Mouse (Mus musculus): ENCODE data around the gene Nup214. TPM values are rescaled to one million over a fixed set of nuclear protein-coding genes. Genes with fewer than 3 reads are reported as not detected.

Nup214 gene
- polyA plus RNA-seq (2012; rRNA removed) = 29.5 and 30.1 TPM in 2 replicates

DNA sequence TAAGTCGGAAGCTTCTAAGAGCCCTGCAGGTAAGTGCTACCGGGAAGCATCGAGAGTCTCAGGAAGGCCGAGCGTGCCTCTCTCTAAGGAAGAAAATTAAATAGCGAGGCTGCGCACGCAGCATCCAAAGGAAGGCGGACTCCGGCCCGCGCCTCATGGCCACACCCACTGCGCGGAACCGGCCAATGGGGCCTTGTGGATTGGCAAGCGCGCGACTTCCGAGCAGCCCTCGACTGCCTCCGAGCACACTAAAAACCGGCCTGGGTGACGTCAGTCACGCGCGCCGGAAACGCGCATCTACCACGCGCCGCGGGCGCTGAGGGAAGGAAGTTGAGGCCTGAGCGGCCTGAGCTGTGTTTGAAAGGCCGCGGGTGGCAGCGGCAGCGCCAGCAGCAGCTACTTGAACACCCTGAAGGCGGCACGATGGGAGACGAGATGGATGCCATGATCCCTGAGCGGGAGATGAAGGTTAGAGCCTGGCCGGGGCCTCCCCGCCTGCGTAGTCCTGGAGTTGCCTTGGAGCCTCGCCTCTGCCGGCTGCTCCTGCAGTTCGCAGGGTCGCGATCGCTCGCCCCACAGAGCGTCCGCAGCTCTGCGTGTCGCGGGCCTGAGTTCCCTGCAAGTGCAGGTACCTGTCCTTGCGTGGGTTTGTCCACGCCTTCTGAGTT, at the start of gene Nup214:
Nup214 (plus strand) TSS at position 296 of the 668 bp plus-strand sequence.
- Histone ChIP-seq H3K36me3 (ENCODE audit: control insufficient read depth, insufficient read depth, low read length) (peaks cover 8% of the 10 kb centered on the region), H3K4me3 (ENCODE audit: extremely low read depth, insufficient read depth, insufficient read length) (peak within 1 kb of the TSS; percentile 76), H3K4me1 (ENCODE audit: control insufficient read depth, insufficient read depth, insufficient read length) (peaks cover 5% of the 10 kb centered on the region; the same call in 1 of the 2 replicates), H3K27ac (ENCODE audit: insufficient read depth, low read length) (peak within 1 kb of the TSS; percentile 55), H3K27me3 (ENCODE audit: control insufficient read depth, insufficient read depth, low read length) (no peaks in the 10 kb centered on the region)
- under 1% methylated on average over 57 of the region's 60 CpGs for WGBS
- peak; percentile 97 to 99 for DNase-seq (ENCODE audit: low read depth in 1 of 2, low spot score in 2 of 2)
- TF ChIP-seq CTCF (IDR thresholded peaks at IDR 0.05; ENCODE audit: extremely low read depth, insufficient read depth, insufficient read length, insufficient replicate concordance) = no peak
- peak; percentile 38 for TF ChIP-seq POLR2A (IDR thresholded peaks at IDR 0.05; ENCODE audit: low read depth, low read length)

DNA sequence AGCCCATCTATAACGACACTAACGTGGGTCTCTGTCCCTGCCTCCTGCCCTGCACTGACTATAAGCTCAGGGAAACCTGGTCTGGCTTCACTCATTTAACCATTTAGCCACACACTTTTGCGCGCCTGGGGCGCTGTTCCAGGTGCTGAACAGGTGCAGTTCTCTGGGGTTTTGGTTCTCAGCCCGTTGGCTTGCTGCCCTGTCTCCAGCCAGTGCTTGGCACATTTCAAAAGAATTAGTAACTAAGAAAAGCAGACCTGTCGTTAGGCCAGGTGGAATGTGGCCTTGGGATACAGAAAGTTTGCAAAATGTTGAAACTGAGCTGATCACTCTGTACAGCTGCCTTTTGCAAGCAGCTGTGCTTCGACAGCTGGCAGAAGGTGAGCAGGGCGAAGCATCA, 49.4 kb upstream of the Nup214 start:
- Histone ChIP-seq H3K27me3 (ENCODE audit: control insufficient read depth, insufficient read depth, low read length) (no peaks in the 10 kb centered on the region), H3K36me3 (ENCODE audit: control insufficient read depth, insufficient read depth, low read length) (no peaks in the 10 kb centered on the region), H3K4me1 (ENCODE audit: control insufficient read depth, insufficient read depth, insufficient read length) (peaks cover under 1% of the 10 kb centered on the region; the same call in 1 of the 2 replicates), H3K4me3 (ENCODE audit: extremely low read depth, insufficient read depth, insufficient read length) (no peak overlapping the region), H3K27ac (ENCODE audit: insufficient read depth, low read length) (no peak overlapping the region)
- TF ChIP-seq POLR2A (IDR thresholded peaks at IDR 0.05; ENCODE audit: low read depth, low read length) (no peak), CTCF (IDR thresholded peaks at IDR 0.05; ENCODE audit: extremely low read depth, insufficient read depth, insufficient read length, insufficient replicate concordance) (no peak)
- no peak for DNase-seq (ENCODE audit: low read depth in 1 of 2, low spot score in 2 of 2)
- WGBS = 28% methylated on average over 9 of the region's 9 CpGs

- H3K27ac ChIP-seq (ENCODE audit: insufficient read depth, low read length) = no peak overlapping the region
- no peaks in the 10 kb centered on the region for H3K36me3 ChIP-seq (ENCODE audit: control insufficient read depth, insufficient read depth, low read length)
- peaks cover 2% of the 10 kb centered on the region; the same call in 1 of the 2 replicates for H3K4me1 ChIP-seq (ENCODE audit: control insufficient read depth, insufficient read depth, insufficient read length)
- whole genome bisulfite sequencing = 61% methylated on average over 4 of the region's 4 CpGs
- no peaks in the 10 kb centered on the region for H3K27me3 ChIP-seq (ENCODE audit: control insufficient read depth, insufficient read depth, low read length)
- no peak overlapping the region for H3K4me3 ChIP-seq (ENCODE audit: extremely low read depth, insufficient read depth, insufficient read length)
- DNase-seq (ENCODE audit: low read depth in 1 of 2, low spot score in 2 of 2) = no peak
- no peak for TF ChIP-seq CTCF (IDR thresholded peaks at IDR 0.05; ENCODE audit: extremely low read depth, insufficient read depth, insufficient read length, insufficient replicate concordance)
- TF ChIP-seq POLR2A (IDR thresholded peaks at IDR 0.05; ENCODE audit: low read depth, low read length) = no peak
These were observed 48.3 kb upstream of the Nup214 start for GRCm38 (mm10) chr2:31925936-31926335.

DNA sequence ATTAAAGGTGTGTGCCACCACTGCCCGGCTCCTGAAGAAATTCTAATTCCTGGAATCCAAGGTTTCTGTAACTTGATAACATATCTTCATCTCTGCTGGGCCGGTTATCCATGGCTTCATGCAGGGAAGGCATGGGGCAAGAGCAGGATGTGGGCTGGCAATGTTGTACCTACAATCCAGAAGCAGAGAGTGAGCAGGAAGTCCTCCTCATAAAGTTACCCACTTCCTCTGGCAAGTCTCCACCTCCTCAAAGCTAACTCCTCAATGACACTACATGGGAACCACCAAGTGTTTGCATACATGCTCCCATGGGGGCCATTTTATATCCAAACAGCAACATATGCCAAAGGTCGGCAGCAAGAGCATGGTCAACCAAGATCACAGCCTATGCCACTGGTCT, 44.6 kb upstream of the Nup214 start:
- no peaks in the 10 kb centered on the region for H3K27me3 ChIP-seq (ENCODE audit: control insufficient read depth, insufficient read depth, low read length)
- no peak overlapping the region for H3K27ac ChIP-seq (ENCODE audit: insufficient read depth, low read length)
- DNase-seq (ENCODE audit: low read depth in 1 of 2, low spot score in 2 of 2) = no peak
- 48% methylated on average over 3 of the region's 3 CpGs for WGBS
- H3K36me3 ChIP-seq (ENCODE audit: control insufficient read depth, insufficient read depth, low read length) = no peaks in the 10 kb centered on the region
- TF ChIP-seq CTCF (IDR thresholded peaks at IDR 0.05; ENCODE audit: extremely low read depth, insufficient read depth, insufficient read length, insufficient replicate concordance) (no peak), POLR2A (IDR thresholded peaks at IDR 0.05; ENCODE audit: low read depth, low read length) (no peak)
- H3K4me1 ChIP-seq (ENCODE audit: control insufficient read depth, insufficient read depth, insufficient read length) = peaks cover 2% of the 10 kb centered on the region; the same call in 1 of the 2 replicates
- H3K4me3 ChIP-seq (ENCODE audit: extremely low read depth, insufficient read depth, insufficient read length) = no peak overlapping the region

GRCm38 (mm10) chr2:31934551-31934950, 39.7 kb upstream of the Nup214 start:
- H3K27ac ChIP-seq (ENCODE audit: insufficient read depth, low read length) = no peak overlapping the region
- no peaks in the 10 kb centered on the region for H3K36me3 ChIP-seq (ENCODE audit: control insufficient read depth, insufficient read depth, low read length)
- WGBS = 81% methylated on average over 4 of the region's 4 CpGs
- TF ChIP-seq CTCF (IDR thresholded peaks at IDR 0.05; ENCODE audit: extremely low read depth, insufficient read depth, insufficient read length, insufficient replicate concordance) (no peak), POLR2A (IDR thresholded peaks at IDR 0.05; ENCODE audit: low read depth, low read length) (no peak)
- no peaks in the 10 kb centered on the region for H3K27me3 ChIP-seq (ENCODE audit: control insufficient read depth, insufficient read depth, low read length)
- peaks cover 2% of the 10 kb centered on the region; the same call in 1 of the 2 replicates for H3K4me1 ChIP-seq (ENCODE audit: control insufficient read depth, insufficient read depth, insufficient read length)
- no peak overlapping the region for H3K4me3 ChIP-seq (ENCODE audit: extremely low read depth, insufficient read depth, insufficient read length)
- DNase-seq (ENCODE audit: low read depth in 1 of 2, low spot score in 2 of 2) = no peak

GRCm38 (mm10) chr2:31935054-31935453, 39.2 kb upstream of the Nup214 start:
- H3K4me1 ChIP-seq (ENCODE audit: control insufficient read depth, insufficient read depth, insufficient read length) = no peaks in the 10 kb centered on the region
- no peak overlapping the region for H3K4me3 ChIP-seq (ENCODE audit: extremely low read depth, insufficient read depth, insufficient read length)
- H3K27me3 ChIP-seq (ENCODE audit: control insufficient read depth, insufficient read depth, low read length) = no peaks in the 10 kb centered on the region
- H3K27ac ChIP-seq (ENCODE audit: insufficient read depth, low read length) = no peak overlapping the region
- 48% methylated on average over 4 of the region's 4 CpGs for WGBS
- TF ChIP-seq CTCF (IDR thresholded peaks at IDR 0.05; ENCODE audit: extremely low read depth, insufficient read depth, insufficient read length, insufficient replicate concordance) (no peak), POLR2A (IDR thresholded peaks at IDR 0.05; ENCODE audit: low read depth, low read length) (no peak)
- no peak for DNase-seq (ENCODE audit: low read depth in 1 of 2, low spot score in 2 of 2)
- no peaks in the 10 kb centered on the region for H3K36me3 ChIP-seq (ENCODE audit: control insufficient read depth, insufficient read depth, low read length)

GRCm38 (mm10) chr2:31938298-31938697, 35.9 kb upstream of the Nup214 start:
- Histone ChIP-seq H3K36me3 (ENCODE audit: control insufficient read depth, insufficient read depth, low read length) (no peaks in the 10 kb centered on the region), H3K27ac (ENCODE audit: insufficient read depth, low read length) (no peak overlapping the region), H3K4me3 (ENCODE audit: extremely low read depth, insufficient read depth, insufficient read length) (no peak overlapping the region), H3K27me3 (ENCODE audit: control insufficient read depth, insufficient read depth, low read length) (no peaks in the 10 kb centered on the region), H3K4me1 (ENCODE audit: control insufficient read depth, insufficient read depth, insufficient read length) (no peaks in the 10 kb centered on the region)
- TF ChIP-seq POLR2A (IDR thresholded peaks at IDR 0.05; ENCODE audit: low read depth, low read length) (no peak), CTCF (IDR thresholded peaks at IDR 0.05; ENCODE audit: extremely low read depth, insufficient read depth, insufficient read length, insufficient replicate concordance) (no peak)
- WGBS = 93% methylated on average over 1 of the region's 1 CpGs
- DNase-seq (ENCODE audit: low read depth in 1 of 2, low spot score in 2 of 2) = no peak

Measured in spleen, adult 2 months (tissue).